Mouse (Mus musculus) right cerebral cortex, postnatal 10 days (tissue): ENCODE data around the gene Ikzf5.
"Not testable (repeated sequence)": the region's sequence is repeated elsewhere in the genome, so short reads cannot be mapped to it uniquely, and the experiment has no call there.

ENCODE experiments used
- DNase-seq, 2 experiments: peaks; one replicate each; pipeline ENCODE4 v3.0.0; 2021; ENCODE audit warnings: low spot score in 2 of 2

The Ikzf5 gene

GRCm38 (mm10) chr7:131410416-131411058 lies at the start of gene Ikzf5, which contains the start of gene Acadsb:
Gene Ikzf5 (minus strand): TSS chr7:131410521.
Gene Acadsb (plus strand): TSS chr7:131410601.
- DNase-seq, result peak; percentile 99

GRCm38 (mm10) chr7:131456714-131457113 lies 46.4 kb upstream of the Ikzf5 start:
- DNase-seq, result no peak

GRCm38 (mm10) chr7:131437051-131437450 lies 26.7 kb upstream of the Ikzf5 start:
- DNase-seq, result no peak

- no peak for DNase-seq
Observed at GRCm38 (mm10) chr7:131434276-131434675, 24.0 kb upstream of the Ikzf5 start.

GRCm38 (mm10) chr7:131432244-131432643 lies 21.9 kb upstream of the Ikzf5 start:
- peak; percentile 58 to 69 for DNase-seq

- no peak for DNase-seq
Observed at GRCm38 (mm10) chr7:131427331-131427730, 17.0 kb upstream of the Ikzf5 start.

- no peak for DNase-seq
Observed at GRCm38 (mm10) chr7:131424912-131425311, 14.6 kb upstream of the Ikzf5 start.

GRCm38 (mm10) chr7:131417605-131418004 lies 7.3 kb upstream of the Ikzf5 start:
- no peak for DNase-seq

- DNase-seq, result not testable (repeated sequence)
Observed at GRCm38 (mm10) chr7:131416742-131417141, 6.4 kb upstream of the Ikzf5 start.

- no peak for DNase-seq
Observed at GRCm38 (mm10) chr7:131411941-131412270, 1.6 kb upstream of the Ikzf5 start.

- DNase-seq, result peak in 1 of 2 experiments; percentile 42
Observed at GRCm38 (mm10) chr7:131411221-131411940, 1.1 kb upstream of the Ikzf5 start.

- no peak for DNase-seq
Observed at GRCm38 (mm10) chr7:131409988-131410385, 334 bp downstream of the Ikzf5 start.

GRCm38 (mm10) chr7:131409321-131409987 lies 867 bp downstream of the Ikzf5 start:
- no peak for DNase-seq

GRCm38 (mm10) chr7:131391761-131392160 lies 18.6 kb downstream of the Ikzf5 start:
- not testable (repeated sequence) for DNase-seq

- DNase-seq, result no peak
Observed at GRCm38 (mm10) chr7:131371880-131372651, 38.3 kb downstream of the Ikzf5 start.

GRCm38 (mm10) chr7:131371470-131371860 lies 38.9 kb downstream of the Ikzf5 start:
- DNase-seq, result no peak

- peak; percentile 91 to 92 for DNase-seq
Observed at GRCm38 (mm10) chr7:131370648-131371469, 39.5 kb downstream of the Ikzf5 start, which contains the start of gene Pstk. Gene Pstk (plus strand): TSS chr7:131371141.

- no peak for DNase-seq
Observed at GRCm38 (mm10) chr7:131364131-131364530, 46.2 kb downstream of the Ikzf5 start.

GRCm38 (mm10) chr7:131362615-131363300 lies 47.6 kb downstream of the Ikzf5 start, which contains the start of gene 2310057M21Rik:
Gene 2310057M21Rik (minus strand): TSS chr7:131362759.
- peak; percentile 97 to 98 for DNase-seq

- DNase-seq, result no peak
Observed at GRCm38 (mm10) chr7:131362269-131362614, 48.1 kb downstream of the Ikzf5 start.
